Mouse (Mus musculus) megakaryocyte, embryonic 14.5 days (primary cell): Measurements from ENCODE around the gene Syn1. TPM values are rescaled to one million over a fixed set of nuclear protein-coding genes. Genes with fewer than 3 reads are reported as not detected.

Experiments
- H3K27me3 ChIP-seq: replicated peaks from 2 replicates; pipeline ENCODE3; 2012; ENCODE audit warnings: inconsistent platforms
- H3K36me3 ChIP-seq: replicated peaks from 2 replicates; pipeline ENCODE3; 2012; ENCODE audit warnings: low read length, inconsistent platforms, mixed read lengths
- H3K4me1 ChIP-seq: 2 replicates; pipeline ENCODE4 v1.6.1; 2012; ENCODE audit warnings: inconsistent platforms
- H3K4me3 ChIP-seq: replicated peaks from 2 replicates; pipeline ENCODE3; 2012; ENCODE audit warnings: moderate library complexity, mild to moderate bottlenecking, inconsistent platforms
- H3K9me3 ChIP-seq: 2 replicates; pipeline ENCODE4 v1.6.1; 2012; ENCODE audit warnings: inconsistent platforms
- FLI1 ChIP-seq: IDR thresholded peaks from 2 replicates; pipeline ENCODE4 v1.6.1; 2012; ENCODE audit warnings: low read length, inconsistent platforms, mixed read lengths
- GATA1 ChIP-seq: IDR thresholded peaks from 3 replicates; pipeline ENCODE4 v1.6.1; 2012; ENCODE audit warnings: mixed read lengths, low read length, inconsistent platforms, borderline replicate concordance
- polyA plus RNA-seq: library from polyadenylated mRNA; stranded (reverse); fragments of >175 nt; gene quantifications from 2 replicates; pipeline ENCODE4 v1.2.3, GENCODE M21; 2012; ENCODE audit warnings: low replicate concordance; ENCODE audit not compliant: insufficient read depth

The Syn1 gene
- polyA plus RNA-seq, 1 experiment: 1.8 TPM

DNA sequence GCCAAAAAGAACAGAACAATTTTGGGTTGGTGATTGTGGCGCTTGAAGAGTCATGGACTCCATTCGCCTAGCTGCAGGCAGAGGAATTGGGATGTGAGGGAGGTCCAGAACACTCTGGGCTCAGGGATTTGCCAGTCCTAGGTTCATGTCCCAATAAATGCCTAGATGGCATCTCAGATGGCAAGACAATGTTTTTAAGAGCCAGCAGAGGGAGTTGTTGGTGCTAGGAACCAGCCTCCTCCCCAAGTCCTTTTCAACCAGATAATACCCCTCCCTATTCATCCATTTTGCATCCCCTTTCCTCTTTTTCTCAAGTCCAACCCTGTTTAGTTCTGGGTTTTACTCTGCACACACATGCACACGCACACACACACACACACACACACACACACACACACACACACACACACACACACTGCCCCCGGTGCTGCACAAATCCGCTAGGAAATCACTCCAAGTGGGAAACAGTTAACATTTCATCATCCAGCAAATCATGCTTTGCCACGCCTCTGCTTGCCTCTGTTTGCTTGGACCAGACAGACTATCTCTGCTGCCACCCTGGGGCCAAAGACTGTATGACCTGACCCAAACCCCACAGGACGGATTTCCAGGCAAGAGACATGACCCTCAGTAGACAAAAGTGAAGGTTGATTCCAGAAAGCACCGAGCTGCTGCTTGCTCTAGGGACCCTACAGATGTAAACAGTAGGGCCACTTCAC lies 100.9 kb downstream of the Syn1 start:
- TF ChIP-seq FLI1 (no peak), GATA1 (no peak)
- H3K27me3 ChIP-seq: no peaks in the 10 kb centered on the region
- peaks cover 34% of the 10 kb centered on the region for H3K4me1 ChIP-seq
- H3K36me3 ChIP-seq: no peaks in the 10 kb centered on the region
- peak overlapping the region; percentile 88 for H3K4me3 ChIP-seq
- no peaks in the 10 kb centered on the region for H3K9me3 ChIP-seq

DNA sequence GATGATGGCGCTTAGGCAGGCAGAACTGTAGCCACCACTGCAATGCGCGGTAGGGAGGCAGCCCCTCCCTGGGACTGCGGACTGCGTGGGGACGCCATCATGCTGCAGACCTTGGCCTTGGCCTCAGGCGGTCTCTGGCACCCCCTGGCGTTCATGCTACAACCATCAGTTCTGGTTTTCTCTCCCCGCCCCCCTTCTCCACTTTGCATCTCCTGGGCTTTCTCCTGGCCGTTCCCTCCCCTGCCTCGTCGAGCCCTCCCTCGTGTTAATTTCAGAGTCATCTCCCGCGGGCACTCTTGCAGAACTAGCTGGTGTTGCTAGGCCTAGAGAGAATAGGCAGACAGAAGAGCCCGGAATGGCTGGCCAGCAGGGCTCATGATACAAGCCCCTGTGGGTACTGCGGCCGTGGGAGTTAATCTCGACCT lies 101.6 kb downstream of the Syn1 start:
- TF ChIP-seq GATA1 (no peak), FLI1 (no peak)

DNA sequence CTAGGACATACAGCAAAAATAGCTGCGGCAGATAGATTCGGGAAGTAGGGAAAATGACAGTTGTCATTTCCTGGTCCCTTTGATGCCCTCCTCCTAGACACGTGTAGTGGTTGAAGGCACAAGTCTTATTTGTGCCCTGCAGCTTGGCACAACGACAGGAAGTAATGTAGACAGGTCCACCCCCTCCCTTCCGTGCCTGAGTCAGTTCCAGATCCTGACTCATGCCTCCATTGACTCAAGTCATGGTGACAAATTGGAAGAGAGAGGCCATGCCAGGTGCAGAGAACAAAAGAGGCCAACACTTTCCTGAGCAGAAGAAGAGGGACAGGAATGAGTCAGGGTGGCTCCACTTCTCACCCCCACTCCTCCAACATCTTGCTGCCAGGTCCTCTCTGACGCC lies 103.8 kb downstream of the Syn1 start:
- Histone ChIP-seq H3K36me3 (no peaks in the 10 kb centered on the region), H3K9me3 (no peaks in the 10 kb centered on the region), H3K4me3 (peak overlapping the region; percentile 79), H3K27me3 (no peaks in the 10 kb centered on the region), H3K4me1 (peaks cover 34% of the 10 kb centered on the region)
- TF ChIP-seq FLI1 (no peak), GATA1 (no peak)

More for the DNA sequence above, 101.6 kb downstream of the Syn1 start:
- no peaks in the 10 kb centered on the region for H3K27me3 ChIP-seq
- H3K9me3 ChIP-seq: no peaks in the 10 kb centered on the region
- H3K4me3 ChIP-seq: peak overlapping the region; percentile 88
- peaks cover 34% of the 10 kb centered on the region for H3K4me1 ChIP-seq
- no peaks in the 10 kb centered on the region for H3K36me3 ChIP-seq

Other genes starting within 250 kb of the Syn1 start
- 64.1 and 119 TPM in 2 replicates for gene Cdk16, start 233.1 kb downstream of the Syn1 start, polyA plus RNA-seq
- gene Usp11, start 217.1 kb downstream of the Syn1 start, polyA plus RNA-seq: 0.54 and 2.2 TPM in 2 replicates
- 9.4 and 43.5 TPM in 2 replicates for gene Araf, start 123.2 kb downstream of the Syn1 start, polyA plus RNA-seq
- not detected in 2 replicates for gene Timp1, start 50.8 kb downstream of the Syn1 start, polyA plus RNA-seq
- 28.5 and 153 TPM in 2 replicates for gene Cfp, start 10.6 kb upstream of the Syn1 start, polyA plus RNA-seq
- 13.9 and 31.4 TPM in 2 replicates for gene Elk1, start 29.6 kb upstream of the Syn1 start, polyA plus RNA-seq
- gene Uxt, start 41.0 kb upstream of the Syn1 start, polyA plus RNA-seq: 40.1 TPM in 1 of 2 replicates, not detected in the other
- gene Zfp182, start 141.3 kb upstream of the Syn1 start, polyA plus RNA-seq: 0.06 TPM in 1 of 2 replicates, not detected in the other
- not detected in 2 replicates for gene Spaca5, start 147.4 kb upstream of the Syn1 start, polyA plus RNA-seq
- gene Zfp300, start 168.5 kb upstream of the Syn1 start, polyA plus RNA-seq: not detected in 2 replicates
- gene Ssxa1, start 194.8 kb upstream of the Syn1 start, polyA plus RNA-seq: not detected in 2 replicates